Mouse (Mus musculus) layer of hippocampus, postnatal 36 days (tissue): ENCODE results near the gene Olfr267. TPM values are rescaled to one million over a fixed set of nuclear protein-coding genes. Genes with fewer than 3 reads are reported as not detected.

Experiments used
- DNase-seq, 2 experiments: peaks; one replicate each; pipeline ENCODE4 v3.0.0; 2022
- total RNA-seq, 2 experiments: library from RNA; stranded (reverse); gene quantifications; 2 replicates each; pipeline ENCODE4 v1.2.3; 2021

Gene Olfr267
- total RNA-seq: under 1 TPM; 0.32 to 0.35 TPM

DNA sequence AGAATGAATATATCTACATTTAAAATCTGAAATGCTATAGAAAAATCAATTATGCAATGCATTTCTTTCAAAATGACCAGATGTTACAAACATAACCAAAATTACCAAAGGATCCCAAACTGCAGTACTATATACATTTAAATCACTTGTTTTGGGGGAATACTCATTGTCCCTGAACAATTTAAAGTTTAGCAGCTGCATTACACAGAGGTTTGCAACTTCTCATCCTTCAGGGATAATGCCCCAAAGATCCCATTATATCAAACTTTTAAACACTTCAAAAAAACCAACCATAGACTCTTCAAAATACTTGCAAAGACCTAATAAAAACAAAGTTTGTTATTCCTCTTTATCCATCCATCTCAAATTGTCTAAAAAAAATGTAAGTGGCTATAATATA, at the start of gene Olfr267:
Gene Olfr267, minus strand, starts transcription at position 101 of the 400 bp plus-strand sequence.
- no peak for DNase-seq

DNA sequence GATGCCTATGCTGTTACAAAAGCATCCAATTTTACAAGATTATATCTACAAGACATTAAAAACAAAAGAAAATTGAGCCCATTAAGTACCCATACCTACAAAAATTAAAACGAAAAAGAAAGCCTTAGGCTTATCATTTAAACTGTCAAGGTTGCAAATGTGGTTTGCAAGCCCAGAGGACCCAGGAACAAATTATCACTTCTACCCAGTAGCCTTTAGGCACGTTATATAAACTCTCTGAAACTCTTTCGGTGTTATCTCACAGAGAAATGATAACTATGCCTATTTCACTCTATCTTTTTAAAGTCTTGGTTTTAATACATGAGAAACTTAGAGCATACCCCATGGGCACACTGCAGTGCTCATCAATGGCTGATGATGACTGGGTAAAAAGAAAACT, 45.4 kb upstream of the Olfr267 start:
- no peak for DNase-seq

DNA sequence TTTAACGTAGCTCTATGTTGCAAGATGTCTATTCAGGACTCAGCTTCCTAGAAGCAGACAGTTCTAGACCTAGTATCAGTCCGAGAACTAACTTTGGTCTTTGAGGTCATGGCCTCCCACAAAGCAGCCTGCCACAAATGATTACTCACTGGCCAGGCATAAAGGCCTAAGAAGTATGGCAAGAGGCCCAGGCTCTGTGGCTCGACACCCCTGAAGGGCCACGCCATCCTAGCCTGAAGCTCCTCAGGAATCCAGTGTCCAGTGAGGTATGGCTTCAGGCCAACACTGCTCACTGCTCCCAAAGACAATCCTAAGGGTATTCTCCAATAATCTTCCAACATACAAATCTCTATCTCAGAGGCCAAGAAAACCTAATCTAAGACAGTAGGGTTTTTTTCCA, 38.4 kb upstream of the Olfr267 start:
- no peak for DNase-seq

DNA sequence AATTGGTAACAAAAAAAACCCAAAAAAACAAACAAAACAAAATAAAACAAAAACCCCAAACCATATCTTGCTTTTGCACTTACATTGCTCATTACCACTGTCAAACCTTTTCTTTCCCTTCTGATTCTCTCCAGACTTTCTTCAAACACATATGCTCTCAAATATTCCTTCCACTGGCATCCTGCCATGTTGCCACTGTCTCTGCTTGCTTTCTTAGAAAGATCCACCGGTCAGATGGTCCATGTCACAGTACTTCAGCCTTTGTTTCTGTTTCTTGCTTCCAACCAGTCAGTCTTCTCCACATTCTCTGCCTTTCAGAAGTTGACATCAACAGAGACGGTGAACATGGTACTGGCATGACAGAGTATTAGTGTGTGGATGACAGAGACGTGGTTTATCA, 857 bp downstream of the Olfr267 start:
- no peak for DNase-seq

DNA sequence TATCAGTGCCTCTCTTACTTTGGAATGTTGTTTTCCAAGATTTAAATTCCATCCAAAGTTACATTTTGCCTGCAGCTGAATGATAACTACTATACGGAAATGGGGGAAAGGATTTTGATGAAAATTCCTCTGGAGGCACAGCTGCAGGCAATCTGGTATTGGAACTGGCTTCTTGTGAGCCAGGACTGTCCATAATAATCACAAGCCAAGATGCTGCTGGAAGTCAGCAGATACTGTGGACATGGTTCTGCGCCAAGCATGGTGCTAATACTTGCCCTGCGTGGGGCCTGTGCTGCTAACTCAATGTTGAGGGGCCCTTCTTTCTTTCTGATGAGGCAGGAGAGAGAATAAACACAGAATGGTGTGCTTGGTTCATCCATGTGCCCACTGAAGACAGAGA, 24.1 kb downstream of the Olfr267 start:
- DNase-seq: no peak

DNA sequence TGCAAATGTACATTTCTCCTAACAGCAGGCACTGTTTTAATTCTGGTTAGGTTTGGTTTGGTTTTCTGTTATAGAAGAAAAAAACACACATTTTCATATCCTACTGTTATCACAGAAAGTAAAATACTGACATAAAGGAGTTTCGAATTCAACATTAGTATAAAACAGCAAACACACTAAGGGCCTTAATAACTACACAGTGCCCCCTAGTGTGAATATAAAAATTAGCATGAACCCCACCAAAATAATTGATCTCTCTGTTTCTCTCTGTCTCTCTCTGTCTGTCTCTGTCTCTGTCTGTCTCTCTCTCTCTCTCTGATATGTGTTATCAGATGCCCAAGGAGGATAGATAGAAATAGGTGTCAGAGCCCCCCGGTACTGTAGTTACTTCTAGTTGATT, 38.0 kb downstream of the Olfr267 start:
- no peak for DNase-seq

DNA sequence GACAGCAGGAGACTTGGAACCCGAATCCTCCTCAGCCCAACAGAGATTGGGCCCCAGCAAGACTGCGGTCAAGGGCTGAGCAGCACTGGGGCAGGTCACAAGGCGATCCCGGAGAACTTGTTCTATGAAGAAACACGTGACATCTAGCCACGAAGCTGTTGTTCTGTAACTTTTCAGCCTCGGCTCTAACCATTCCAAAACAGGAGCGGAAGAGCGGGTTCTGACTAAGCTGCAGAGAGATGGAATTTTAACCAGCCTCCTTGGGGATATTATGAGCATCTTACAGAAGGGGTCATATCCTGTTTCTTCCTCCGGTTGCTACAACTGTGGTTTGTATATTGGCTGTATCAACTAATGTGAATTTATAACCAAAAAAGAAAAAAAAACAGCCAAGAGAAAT, 38.4 kb downstream of the Olfr267 start:
- DNase-seq: no peak

DNA sequence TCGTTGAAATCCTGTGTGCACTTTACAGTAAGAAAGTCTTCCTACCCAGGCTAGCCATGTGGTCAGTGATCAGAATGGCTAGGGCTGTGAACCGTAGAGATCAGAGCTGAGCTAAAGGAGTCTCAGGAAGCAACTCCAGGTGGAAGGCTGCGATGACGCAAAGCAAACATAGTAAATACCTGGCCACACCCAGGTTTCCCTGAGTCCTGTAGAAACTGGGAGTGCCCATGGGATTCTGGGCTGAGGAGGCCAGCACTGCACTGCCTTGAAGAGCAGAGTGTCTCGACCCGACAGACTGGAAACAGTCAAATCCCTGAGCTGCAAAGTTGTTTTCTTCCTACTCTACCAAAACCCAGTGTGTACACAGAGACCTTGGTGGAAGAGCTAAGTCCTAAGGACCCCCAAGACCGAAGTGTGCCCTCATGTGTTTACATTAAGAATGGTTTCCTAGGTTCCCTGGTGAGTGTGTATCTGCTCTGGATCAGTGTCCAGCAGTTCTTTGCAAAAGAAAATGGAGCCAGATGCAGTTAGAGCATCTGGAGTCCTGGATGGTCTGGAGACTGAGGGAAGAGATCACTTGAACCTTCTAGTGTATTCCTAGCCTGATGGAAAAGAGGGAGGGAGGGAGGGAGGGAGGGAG, 41.8 kb downstream of the Olfr267 start:
- no peak for DNase-seq

DNA sequence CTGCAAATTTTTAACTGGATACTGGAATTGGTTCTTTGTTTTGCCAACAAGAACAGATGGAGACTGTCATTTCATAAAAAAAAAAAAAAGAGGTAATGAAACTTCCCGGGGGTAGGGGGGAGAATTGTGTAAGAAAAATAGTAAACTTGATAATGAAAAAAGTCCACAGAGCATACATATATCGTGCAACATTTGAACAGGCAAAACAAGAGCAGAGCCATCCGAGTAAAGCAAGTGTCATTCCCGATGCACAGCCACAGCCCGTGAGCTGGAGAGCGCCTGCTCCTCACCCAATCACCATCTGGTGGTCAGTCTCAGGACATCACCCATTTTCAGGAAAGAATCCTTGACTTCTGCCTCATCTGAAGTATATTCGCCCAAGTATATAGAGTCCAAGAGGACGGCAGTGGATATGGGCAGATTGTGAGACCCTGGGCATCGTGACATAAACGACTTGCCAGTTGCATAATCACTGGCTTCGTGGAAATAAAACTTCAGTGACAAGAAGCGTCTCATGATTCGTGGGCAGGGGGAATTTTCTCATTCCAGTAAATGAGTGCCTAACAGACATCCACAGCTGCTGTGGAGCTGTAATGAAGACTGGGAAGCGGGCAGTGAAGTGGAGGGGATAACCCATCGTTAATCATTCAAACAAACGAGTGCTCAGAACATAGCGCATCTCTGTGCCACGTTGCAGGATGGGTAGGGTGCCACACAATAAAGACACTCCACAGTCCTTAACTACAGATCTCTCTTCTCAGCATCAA, 50.5 kb downstream of the Olfr267 start:
- no peak for DNase-seq

Other genes starting within 250 kb of the Olfr267 start
- 10 to 100 TPM; 21.8 to 27.2 TPM for gene Lpar1, start 233.8 kb downstream of the Olfr267 start, total RNA-seq
- gene Ecpas, start 125.0 kb upstream of the Olfr267 start, total RNA-seq: 100 to 1,000 TPM; 120 to 127 TPM
- 10 to 100 TPM; 43.7 to 45.2 TPM for gene Zkscan16, start 155.9 kb upstream of the Olfr267 start, total RNA-seq
- 1 to 10 TPM; 3.6 to 4.2 TPM for gene Ptgr1, start 199.4 kb upstream of the Olfr267 start, total RNA-seq
- 1 to 10 TPM; 4.4 to 6.6 TPM for gene Dnajc25, start 207.3 kb upstream of the Olfr267 start, total RNA-seq
- gene Gm20503, start 215.5 kb upstream of the Olfr267 start, total RNA-seq: 1 to 10 TPM; 1.1 to 2.8 TPM
- gene Gng10, start 247.4 kb upstream of the Olfr267 start, total RNA-seq: 100 to 1,000 TPM in 1 of 2 experiments, 10 to 100 TPM in 1; 95.6 to 105 TPM